Mouse (Mus musculus): Measurements from ENCODE around the gene Armh3. TPM values are rescaled to one million over a fixed set of nuclear protein-coding genes. Genes with fewer than 3 reads are reported as not detected.
A peak's percentile ranks its signal among the peaks of the same experiment; 100 is the strongest.

Armh3 gene
- total and polyA plus RNA-seq, 3 experiments, result 1.1 to 4.9 (median 1.9) TPM

DNA sequence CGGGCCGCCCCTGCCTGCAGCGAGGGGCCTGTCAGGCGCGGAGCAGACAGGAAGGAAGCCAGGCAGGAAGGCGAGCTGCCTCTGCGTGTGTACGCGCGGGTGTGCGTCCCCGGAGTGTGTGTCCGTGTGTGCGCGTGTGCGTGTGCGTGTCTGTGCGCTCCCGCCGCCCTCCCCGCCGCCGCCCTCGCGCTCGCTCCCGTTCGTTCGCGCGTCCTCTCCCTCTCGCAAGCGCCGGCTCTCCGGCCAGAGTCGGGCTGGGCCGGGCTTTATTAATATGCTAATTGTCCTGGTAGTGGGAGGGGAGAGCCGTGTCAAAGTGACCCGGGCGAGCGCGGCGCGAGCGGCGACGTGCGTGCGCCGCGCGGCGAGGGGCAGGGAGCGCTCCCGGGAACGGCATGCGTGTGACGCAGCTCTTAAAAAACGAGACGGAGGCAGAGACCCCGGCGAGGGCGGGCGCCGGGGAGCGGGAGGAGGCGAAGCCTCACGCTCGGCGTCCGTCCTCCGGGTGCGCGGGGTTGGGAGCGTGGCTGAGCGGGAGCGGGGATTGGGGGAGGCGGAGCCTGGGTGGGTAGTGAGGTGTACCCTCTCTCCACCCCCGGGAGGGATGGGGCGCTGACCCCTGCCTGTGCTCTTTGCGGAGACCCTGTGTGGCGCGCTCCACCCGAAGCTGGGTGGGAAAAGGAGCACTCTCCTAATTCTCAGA lies 46.9 kb upstream of the Armh3 start, which contains the start of gene Ldb1:
TSS of gene Ldb1 (minus strand) at position 222 of the 703 bp plus-strand sequence.
- peak; percentile 57 for DNase-seq (ENCODE audit: extremely low read depth)
- H3K4me1 ChIP-seq (ENCODE audit: control insufficient read depth in 1 of 2, insufficient read depth in 2 of 2), result peaks cover 2 to 34% of the 10 kb centered on the region in 2 experiments; a peak in 3 of 4 replicates
- dilution Hi-C loops (cut with MboI; ENCODE audit: extremely low pct_ligation_motif_present, extremely low pct_unique_long_range_greater_than_20kb, low sequenced_read_pairs), result no loop called here

DNA sequence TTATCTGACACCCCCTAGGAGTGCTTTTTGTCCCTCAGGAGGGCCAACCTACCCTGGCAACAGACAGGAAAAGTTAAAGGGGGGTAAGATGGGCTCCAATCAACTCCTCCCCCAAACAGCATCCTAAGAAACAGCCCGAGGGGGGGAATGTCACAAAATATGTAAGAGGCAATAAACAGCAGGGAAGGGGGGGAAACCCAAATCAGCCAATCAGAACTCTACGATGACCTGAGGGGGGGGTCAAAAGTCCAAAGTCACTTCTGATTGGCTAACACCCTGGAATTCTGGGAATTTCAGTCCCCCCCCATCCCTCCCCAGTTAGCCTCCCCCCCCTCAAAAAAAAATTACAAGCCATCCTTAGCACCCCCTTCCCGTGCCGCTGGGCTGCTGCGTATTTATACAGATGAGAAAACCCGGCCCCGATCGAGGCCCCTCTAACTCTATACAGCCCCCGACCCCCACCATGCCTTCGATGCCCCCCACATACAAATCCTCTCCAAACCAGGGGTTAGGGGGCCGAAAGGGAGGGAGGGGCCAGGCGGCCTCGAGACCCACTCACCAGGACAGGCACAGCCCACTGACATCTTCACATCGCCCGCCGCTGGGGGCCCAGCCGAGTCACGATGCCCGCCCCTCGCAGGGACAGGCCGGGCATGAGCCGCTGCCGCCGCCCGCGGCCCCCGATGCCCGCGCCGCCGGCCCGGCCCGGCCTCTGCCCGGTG lies 46.1 kb upstream of the Armh3 start, which contains the start of gene Pprc1:
TSS of gene Pprc1 (plus strand) at position 616 of the 722 bp plus-strand sequence.
- Histone ChIP-seq H3K9ac (ENCODE audit: insufficient read depth, low read depth) (peak within 1 kb of the TSS; percentile 81), H3K9me3 (replicated peaks; ENCODE audit: low read length) (no peaks in the 10 kb centered on the region), H3K4me3 (replicated peaks in 1 of 3; ENCODE audit: low read depth in 2 of 3, low read length in 2 of 3, poor library complexity in 1 of 3) (peak within 1 kb of the TSS; percentile 61 to 91 (median 84)), H3K27me3 (replicated peaks) (peaks cover 26% of the 10 kb centered on the region), H3K27ac (ENCODE audit: insufficient read depth, low read depth) (peak within 1 kb of the TSS; percentile 27), H3K4me2 (ENCODE audit: insufficient read depth, low read depth, poor library complexity, severe bottlenecking) (peak within 1 kb of the TSS; percentile 96), H3K36me3 (replicated peaks in 1 of 2; ENCODE audit: control insufficient read depth in 1 of 2, insufficient read depth in 1 of 2, low read length in 1 of 2) (no peaks in the 10 kb centered on the region), H3K79me2 (replicated peaks; ENCODE audit: control insufficient read depth, extremely low read depth, insufficient read depth, poor library complexity, severe bottlenecking) (peaks cover 33% of the 10 kb centered on the region), H3K4me1 (ENCODE audit: control insufficient read depth in 1 of 2, insufficient read depth in 2 of 2) (peaks cover 2 to 32% of the 10 kb centered on the region in 2 experiments; a peak in 3 of 4 replicates)
- in situ Hi-C loops (cut with MboI; ENCODE audit: low pct_ligation_motif_present, low pct_unique_long_range_greater_than_20kb, low sequenced_read_pairs), result no loop called here
- dilution Hi-C loops (cut with MboI; ENCODE audit: extremely low pct_ligation_motif_present, extremely low pct_unique_long_range_greater_than_20kb, low sequenced_read_pairs), result no loop called here
- peak; percentile 58 for DNase-seq (ENCODE audit: extremely low read depth)
- TF ChIP-seq SIN3A (IDR thresholded peaks at IDR 0.05; ENCODE audit: low read length), result no peak; the same call in 1 of the 2 replicates
- TF ChIP-seq MAX (IDR thresholded peaks at IDR 0.05; ENCODE audit: low read length), result no peak
- TF ChIP-seq USF1 (IDR thresholded peaks at IDR 0.05; ENCODE audit: low read depth, low read length), result no peak
- no peak for TF ChIP-seq MXI1 (IDR thresholded peaks at IDR 0.05; ENCODE audit: low read depth, low read length)
- no peak for TF ChIP-seq POLR2AphosphoS2 (IDR thresholded peaks at IDR 0.05; ENCODE audit: low read depth, low read length)
- TF ChIP-seq CHD1 (IDR thresholded peaks at IDR 0.05; ENCODE audit: low read depth, low read length), result no peak
- no peak for TF ChIP-seq CHD2 (IDR thresholded peaks at IDR 0.05; ENCODE audit: low read length)
- no peak for TF ChIP-seq RCOR1 (conservative IDR thresholded peaks at IDR 0.05; ENCODE audit: low read depth, low read length)
- TF ChIP-seq EP300 (IDR thresholded peaks at IDR 0.05; ENCODE audit: low read length), result no peak
- no peak for TF ChIP-seq NELFE (IDR thresholded peaks at IDR 0.05; ENCODE audit: low read depth, low read length)
- peak; percentile 53; the same call in 1 of the 2 replicates for TF ChIP-seq MAZ (IDR thresholded peaks at IDR 0.05; ENCODE audit: low read depth, low read length)
- no peak for TF ChIP-seq ELF1 (IDR thresholded peaks at IDR 0.05; ENCODE audit: low read depth, low read length)
- TF ChIP-seq ZKSCAN1 (IDR thresholded peaks at IDR 0.05; ENCODE audit: borderline replicate concordance, low read depth, low read length), result no peak
- no peak for TF ChIP-seq USF2 (conservative IDR thresholded peaks at IDR 0.05; ENCODE audit: low read depth, low read length)
- no peak for TF ChIP-seq PAX5 (IDR thresholded peaks at IDR 0.05; ENCODE audit: low read length)

More for the DNA sequence above, 46.9 kb upstream of the Armh3 start, which contains the start of gene Ldb1:
- H3K79me2 ChIP-seq (replicated peaks; ENCODE audit: control insufficient read depth, extremely low read depth, insufficient read depth, poor library complexity, severe bottlenecking), result peaks cover 27% of the 10 kb centered on the region
- H3K9ac ChIP-seq (ENCODE audit: insufficient read depth, low read depth), result peak within 1 kb of the TSS; percentile 81
- H3K27ac ChIP-seq (ENCODE audit: insufficient read depth, low read depth), result peak within 1 kb of the TSS; percentile 27
- H3K27me3 ChIP-seq (replicated peaks), result peaks cover 26% of the 10 kb centered on the region
- in situ Hi-C loops (cut with MboI; ENCODE audit: low pct_ligation_motif_present, low pct_unique_long_range_greater_than_20kb, low sequenced_read_pairs), result no loop called here
- TF ChIP-seq MAFK (IDR thresholded peaks at IDR 0.05; ENCODE audit: insufficient replicate concordance, low read length), result no peak
- TF ChIP-seq POLR2AphosphoS2 (IDR thresholded peaks at IDR 0.05; ENCODE audit: low read depth, low read length), result no peak
- TF ChIP-seq PAX5 (IDR thresholded peaks at IDR 0.05; ENCODE audit: low read length), result no peak
- no peak for TF ChIP-seq CHD1 (IDR thresholded peaks at IDR 0.05; ENCODE audit: low read depth, low read length)
- TF ChIP-seq ZNF384 (IDR thresholded peaks at IDR 0.05; ENCODE audit: low read depth, low read length), result no peak
- no peak for TF ChIP-seq MAX (IDR thresholded peaks at IDR 0.05; ENCODE audit: low read length)
- 0 out of 2 replicates have a peak, but pooled peaks have one; percentile 13 for TF ChIP-seq ZMIZ1 (IDR thresholded peaks at IDR 0.05; ENCODE audit: low read depth, low read length)
- no peak for TF ChIP-seq EP300 (IDR thresholded peaks at IDR 0.05; ENCODE audit: low read length)
- peak; percentile 61 for TF ChIP-seq NRF1 (IDR thresholded peaks at IDR 0.05; ENCODE audit: low read depth, low read length)
- TF ChIP-seq GABPA (IDR thresholded peaks at IDR 0.05; ENCODE audit: insufficient replicate concordance, low read depth, low read length), result no peak
- no peak for TF ChIP-seq JUND (conservative IDR thresholded peaks at IDR 0.05; ENCODE audit: low read depth, low read length)
- TF ChIP-seq ETS1 (conservative IDR thresholded peaks at IDR 0.05; ENCODE audit: low read depth, low read length), result no peak
- TF ChIP-seq NELFE (IDR thresholded peaks at IDR 0.05; ENCODE audit: low read depth, low read length), result peak; percentile 23; the same call in 1 of the 2 replicates
- no peak for TF ChIP-seq HCFC1 (IDR thresholded peaks at IDR 0.05; ENCODE audit: low read depth, low read length)
- no peak for TF ChIP-seq MAZ (IDR thresholded peaks at IDR 0.05; ENCODE audit: low read depth, low read length)
- no peak for TF ChIP-seq IRF4 (IDR thresholded peaks at IDR 0.05; ENCODE audit: low read depth, low read length)
- TF ChIP-seq ZKSCAN1 (IDR thresholded peaks at IDR 0.05; ENCODE audit: borderline replicate concordance, low read depth, low read length), result no peak
- TF ChIP-seq ZC3H11A (IDR thresholded peaks at IDR 0.05; ENCODE audit: low read depth, low read length), result no peak
- TF ChIP-seq USF1 (IDR thresholded peaks at IDR 0.05; ENCODE audit: low read depth, low read length), result no peak
- TF ChIP-seq CTCF (conservative IDR thresholded peaks at IDR 0.05 in 1 of 2, IDR thresholded peaks at IDR 0.05 in 1 of 2; ENCODE audit: low read depth in 2 of 2, low read length in 2 of 2), result no peak
- peak; percentile 34; the same call in 1 of the 2 replicates for TF ChIP-seq MYC (IDR thresholded peaks at IDR 0.05; ENCODE audit: low read depth, low read length)
- TF ChIP-seq ELF1 (IDR thresholded peaks at IDR 0.05; ENCODE audit: low read depth, low read length), result 0 out of 2 replicates have a peak, but pooled peaks have one; percentile 7
- no peak for TF ChIP-seq CHD2 (IDR thresholded peaks at IDR 0.05; ENCODE audit: low read length)
- no peak for TF ChIP-seq RCOR1 (conservative IDR thresholded peaks at IDR 0.05; ENCODE audit: low read depth, low read length)
- peak; percentile 9; the same call in 1 of the 2 replicates for TF ChIP-seq MEF2A (IDR thresholded peaks at IDR 0.05; ENCODE audit: borderline replicate concordance, low read depth, low read length)
- TF ChIP-seq USF2 (conservative IDR thresholded peaks at IDR 0.05; ENCODE audit: low read depth, low read length), result no peak
- TF ChIP-seq SMC3 (IDR thresholded peaks at IDR 0.05; ENCODE audit: low read depth, low read length), result no peak
- peak; percentile 13 for TF ChIP-seq TCF12 (IDR thresholded peaks at IDR 0.05; ENCODE audit: low read depth, low read length)
- TF ChIP-seq POLR2A (IDR thresholded peaks at IDR 0.05; ENCODE audit: low read depth, low read length), result peak; percentile 68; the same call in 1 of the 2 replicates
- no peak for TF ChIP-seq UBTF (IDR thresholded peaks at IDR 0.05; ENCODE audit: low read depth, low read length)
- peak; percentile 77; the same call in 1 of the 2 replicates for TF ChIP-seq MXI1 (IDR thresholded peaks at IDR 0.05; ENCODE audit: low read depth, low read length)
- no peak for TF ChIP-seq JUN (IDR thresholded peaks at IDR 0.05; ENCODE audit: insufficient read depth, low read depth, low read length)
- TF ChIP-seq RAD21 (IDR thresholded peaks at IDR 0.05; ENCODE audit: low read depth, low read length), result no peak
- TF ChIP-seq BHLHE40 (IDR thresholded peaks at IDR 0.05; ENCODE audit: low read depth, low read length), result peak; percentile 44; the same call in 1 of the 2 replicates
- TF ChIP-seq SIN3A (IDR thresholded peaks at IDR 0.05; ENCODE audit: low read length), result peak; percentile 21; the same call in 1 of the 2 replicates
- no peak for TF ChIP-seq TBP (conservative IDR thresholded peaks at IDR 0.05; ENCODE audit: low read depth, low read length)
- TF ChIP-seq KAT2A (IDR thresholded peaks at IDR 0.05; ENCODE audit: insufficient replicate concordance, low read length), result 0 out of 2 replicates have a peak, but pooled peaks have one; percentile 3
- no peak for TF ChIP-seq E2F4 (IDR thresholded peaks at IDR 0.05; ENCODE audit: insufficient replicate concordance, low read depth, low read length)
- peak within 1 kb of the TSS; percentile 61 to 91 (median 84) for H3K4me3 ChIP-seq (replicated peaks in 1 of 3; ENCODE audit: low read depth in 2 of 3, low read length in 2 of 3, poor library complexity in 1 of 3)
- H3K36me3 ChIP-seq (replicated peaks in 1 of 2; ENCODE audit: control insufficient read depth in 1 of 2, insufficient read depth in 1 of 2, low read length in 1 of 2), result no peaks in the 10 kb centered on the region
- H3K9me3 ChIP-seq (replicated peaks; ENCODE audit: low read length), result no peaks in the 10 kb centered on the region
- peak within 1 kb of the TSS; percentile 96 for H3K4me2 ChIP-seq (ENCODE audit: insufficient read depth, low read depth, poor library complexity, severe bottlenecking)

Data from CH12.LX (cell line).